Mouse (Mus musculus) hindbrain, embryonic 15.5 days (tissue): ENCODE data around the gene Sars2. TPM values are rescaled to one million over a fixed set of nuclear protein-coding genes. Genes with fewer than 3 reads are reported as not detected.

Experiments used
- ATAC-seq: fragments of 200-750 bp; cut with Nextera tagmentation; 2 replicates; pipeline ENCODE4 v1.8.0; 2017; ENCODE audit warnings: low read depth, moderate number of reproducible peaks, moderate TSS enrichment; ENCODE audit not compliant: low FRiP score
- H3K27ac ChIP-seq: fragments of 300-500 bp; sonication (generic); replicated peaks from 2 replicates; pipeline ENCODE4 v1.5.1; 2015; ENCODE audit warnings: mild to moderate bottlenecking, inconsistent platforms
- H3K27me3 ChIP-seq: fragments of 300-500 bp; sonication (generic); 2 replicates; pipeline ENCODE4 v1.6.1; 2015; ENCODE audit warnings: control low read depth, inconsistent platforms
- H3K36me3 ChIP-seq: fragments of 300-500 bp; sonication (generic); 2 replicates; pipeline ENCODE4 v1.6.1; 2015; ENCODE audit warnings: control low read depth, inconsistent platforms
- H3K4me1 ChIP-seq: fragments of 300-500 bp; sonication (generic); replicated peaks from 2 replicates; pipeline ENCODE4 v1.6.1; 2015; ENCODE audit warnings: control low read depth, inconsistent platforms
- H3K4me2 ChIP-seq: fragments of 300-500 bp; sonication (generic); 2 replicates; pipeline ENCODE4 v1.6.1; 2015; ENCODE audit warnings: moderate library complexity, mild to moderate bottlenecking, inconsistent platforms
- H3K4me3 ChIP-seq: fragments of 300-500 bp; sonication (generic); 2 replicates; pipeline ENCODE4 v1.5.1; 2015; ENCODE audit warnings: mild to moderate bottlenecking, inconsistent platforms
- H3K9ac ChIP-seq: fragments of 300-500 bp; sonication (generic); 2 replicates; pipeline ENCODE4 v1.6.1; 2015; ENCODE audit warnings: inconsistent platforms
- H3K9me3 ChIP-seq: fragments of 300-500 bp; sonication (generic); 2 replicates; pipeline ENCODE4 v1.6.1; 2016; ENCODE audit warnings: control low read depth, inconsistent platforms
- WGBS: fragments of 180-500 bp; shearing (Covaris S2); methylation state at CpG from one replicate; pipeline ENCODE4 v1.1.7; 2015; 5-methylcytosine and 5-hydroxymethylcytosine counted together
- polyA plus RNA-seq: library from polyadenylated mRNA; unstranded; fragments of >200 nt; fragmentation: Nextera tagmentation; extraction: Ambion mirVana; gene quantifications from 2 replicates; pipeline ENCODE4 v1.2.1, GENCODE M21; 2015

Gene Sars2
- polyA plus RNA-seq, 1 experiment from 2014 or later = 19.5 TPM

DNA sequence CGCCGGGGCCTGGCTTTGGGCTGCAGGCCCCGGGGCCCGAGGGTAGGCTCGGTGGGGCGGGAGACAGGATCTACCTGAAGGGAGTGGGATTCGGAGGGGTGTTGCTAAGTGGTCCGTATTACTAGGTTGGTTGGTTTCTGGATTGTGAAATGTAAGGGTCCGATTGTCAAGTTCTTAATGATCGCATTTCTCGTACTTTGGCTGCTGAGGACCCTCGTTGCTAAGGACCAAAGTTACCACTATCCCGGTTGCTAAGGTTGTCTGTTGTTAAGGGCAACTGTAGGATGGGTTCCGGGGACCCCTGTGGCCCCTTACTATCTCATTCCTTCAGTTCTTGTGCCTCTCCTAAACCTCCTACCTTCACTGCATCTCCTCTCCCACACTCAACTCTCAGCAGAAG, 25.1 kb downstream of the Sars2 start:
- ATAC-seq = peak; percentile 28
- H3K9me3 ChIP-seq = no peaks in the 10 kb centered on the region
- H3K27ac ChIP-seq = no peak overlapping the region
- peaks cover under 1% of the 10 kb centered on the region; the same call in 1 of the 2 replicates for H3K36me3 ChIP-seq
- H3K9ac ChIP-seq = peak overlapping the region; percentile 61
- H3K27me3 ChIP-seq = no peaks in the 10 kb centered on the region
- H3K4me1 ChIP-seq = peaks cover 30% of the 10 kb centered on the region
- peak overlapping the region; percentile 68 for H3K4me2 ChIP-seq
- H3K4me3 ChIP-seq = peak overlapping the region; percentile 58
- WGBS = 1% methylated on average over 14 of the region's 14 CpGs

DNA sequence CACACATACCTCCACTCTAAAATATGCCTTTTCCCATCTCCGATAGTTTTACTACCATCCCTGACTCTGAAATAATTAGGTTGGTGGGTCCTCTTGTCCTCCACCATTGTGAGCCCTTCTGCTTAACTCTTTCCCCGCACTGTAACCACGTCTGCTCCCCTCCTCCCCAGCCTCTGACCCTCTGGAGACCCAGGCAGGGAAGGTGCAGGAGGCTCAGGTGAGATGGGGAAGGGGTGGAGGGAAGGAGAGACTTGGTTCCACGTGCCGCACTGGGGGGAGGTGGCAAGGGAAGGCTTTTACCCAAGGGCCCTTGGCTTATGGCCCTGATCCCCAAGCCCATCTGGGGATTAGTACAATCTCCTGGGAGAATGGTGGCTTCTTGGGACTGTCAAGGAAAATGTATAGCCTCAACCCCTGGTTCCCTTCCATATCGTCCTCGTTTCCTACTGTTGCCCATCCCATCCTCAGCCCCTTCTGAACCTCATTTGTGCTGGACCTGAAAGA, 25.7 kb downstream of the Sars2 start, which contains the start of gene Nfkbib:
Gene Nfkbib, minus strand, starts transcription at position 51 of the 504 bp plus-strand sequence.
- Histone ChIP-seq H3K9me3 (no peaks in the 10 kb centered on the region), H3K4me2 (peak within 1 kb of the TSS; percentile 68), H3K27ac (no peak within 1 kb of the TSS), H3K36me3 (no peaks in the 10 kb centered on the region), H3K4me1 (peaks cover 30% of the 10 kb centered on the region), H3K27me3 (no peaks in the 10 kb centered on the region), H3K4me3 (peak within 1 kb of the TSS; percentile 58), H3K9ac (peak within 1 kb of the TSS; percentile 64)
- ATAC-seq = no peak
- WGBS = 68% methylated on average over 7 of the region's 7 CpGs

DNA sequence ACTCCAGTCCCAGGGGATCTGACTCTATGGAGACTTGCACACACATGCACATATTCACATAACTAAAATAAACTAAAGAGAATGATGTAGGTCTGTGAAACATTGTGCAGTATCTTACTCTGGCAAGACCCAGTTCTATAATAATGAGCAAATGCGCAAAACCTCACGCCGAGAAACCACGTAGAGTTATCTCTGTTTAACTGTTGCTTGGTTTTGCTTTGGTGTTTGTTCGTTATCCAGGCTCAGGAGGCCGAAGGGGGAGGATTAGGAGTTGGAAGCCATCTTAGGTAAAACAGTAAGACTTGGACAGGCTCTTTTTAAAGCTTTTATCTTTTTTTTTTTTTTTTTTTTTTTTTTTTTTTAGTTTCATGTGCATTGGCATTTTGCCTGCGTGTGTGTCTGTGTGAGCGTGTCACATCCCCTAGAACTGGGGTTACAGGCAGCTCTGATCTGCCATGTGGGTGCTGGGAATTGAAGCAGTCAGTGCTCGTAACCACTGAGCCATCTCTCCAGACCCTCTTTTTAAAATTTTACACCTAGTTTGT, 27.7 kb downstream of the Sars2 start:
- WGBS = 92% methylated on average over 9 of the region's 9 CpGs
- H3K4me2 ChIP-seq = no peak overlapping the region
- no peak for ATAC-seq
- no peaks in the 10 kb centered on the region for H3K27me3 ChIP-seq
- no peak overlapping the region for H3K4me3 ChIP-seq
- no peaks in the 10 kb centered on the region for H3K36me3 ChIP-seq
- H3K9me3 ChIP-seq = no peaks in the 10 kb centered on the region
- H3K27ac ChIP-seq = no peak overlapping the region
- H3K4me1 ChIP-seq = peaks cover 35% of the 10 kb centered on the region
- H3K9ac ChIP-seq = no peak overlapping the region

DNA sequence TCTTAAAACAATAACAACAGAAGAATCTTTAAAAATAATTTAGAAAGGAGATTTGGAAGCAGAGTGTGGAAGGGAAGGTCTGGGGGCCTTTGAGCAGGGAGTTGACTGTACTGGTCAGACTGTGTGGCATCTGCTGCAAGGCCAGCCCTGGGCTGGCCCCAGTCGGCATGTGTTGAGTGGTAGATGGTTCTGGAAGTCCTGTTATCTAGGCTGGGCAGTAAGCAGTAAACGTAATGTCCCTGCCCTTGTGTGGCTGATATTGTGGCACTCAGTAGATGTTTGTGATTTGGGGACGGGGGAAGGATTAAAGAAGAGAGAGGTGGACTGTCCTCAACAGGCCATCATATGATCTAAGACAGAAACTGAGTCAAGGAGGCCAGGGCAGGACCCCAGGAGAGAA, 28.5 kb downstream of the Sars2 start:
- H3K27me3 ChIP-seq = no peaks in the 10 kb centered on the region
- no peak overlapping the region for H3K27ac ChIP-seq
- H3K9ac ChIP-seq = no peak overlapping the region
- no peak for ATAC-seq
- peaks cover 28% of the 10 kb centered on the region for H3K4me1 ChIP-seq
- no peak overlapping the region for H3K4me3 ChIP-seq
- no peak overlapping the region for H3K4me2 ChIP-seq
- no peaks in the 10 kb centered on the region; the same call in 1 of the 2 replicates for H3K36me3 ChIP-seq
- 98% methylated on average over 3 of the region's 3 CpGs for WGBS
- no peaks in the 10 kb centered on the region for H3K9me3 ChIP-seq

DNA sequence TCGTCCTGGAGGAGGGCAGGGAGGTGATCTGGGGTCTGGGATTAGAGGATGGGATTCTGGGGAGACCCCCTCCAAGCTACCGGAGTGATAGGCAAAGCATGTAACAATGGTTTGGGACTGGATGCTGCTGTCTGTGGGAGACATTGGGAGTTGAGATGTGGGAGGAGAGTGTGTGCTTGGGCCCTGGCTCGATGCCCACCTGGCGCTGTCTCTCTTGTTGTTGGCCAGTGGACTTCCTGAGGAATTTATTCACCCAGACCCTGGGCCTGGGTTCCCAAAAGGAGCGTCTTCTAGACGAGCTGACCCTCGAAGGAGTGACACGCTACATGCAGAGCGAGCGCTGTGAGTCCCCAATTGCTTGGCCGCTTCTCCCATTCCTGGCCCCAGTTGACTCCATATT, 30.1 kb downstream of the Sars2 start:
- H3K9me3 ChIP-seq = no peaks in the 10 kb centered on the region
- 87% methylated on average over 11 of the region's 11 CpGs for WGBS

DNA sequence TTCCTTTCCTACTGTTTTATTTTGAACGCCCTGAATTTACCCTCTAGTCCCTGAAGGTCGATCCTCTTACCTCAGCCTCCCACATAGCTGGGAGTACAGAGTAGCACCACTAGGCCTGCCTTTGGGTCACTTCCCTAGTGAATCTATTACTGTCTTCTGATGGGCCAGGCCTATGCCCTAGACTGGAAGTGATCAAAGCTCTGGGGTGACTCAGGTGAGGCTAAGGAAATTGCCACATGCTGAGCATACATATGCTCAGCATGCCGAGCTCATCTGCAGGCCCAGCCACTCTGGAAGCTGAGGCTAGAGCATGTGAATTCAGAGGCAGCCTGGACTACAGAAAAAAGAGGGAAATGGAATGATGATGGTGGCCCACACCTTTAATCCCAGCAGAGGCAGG, 31.4 kb downstream of the Sars2 start:
- H3K9ac ChIP-seq = no peak overlapping the region
- H3K27me3 ChIP-seq = no peaks in the 10 kb centered on the region
- no peak overlapping the region for H3K4me3 ChIP-seq
- no peaks in the 10 kb centered on the region for H3K9me3 ChIP-seq
- no peak overlapping the region for H3K27ac ChIP-seq
- 82% methylated on average over 3 of the region's 3 CpGs for WGBS
- peaks cover 6% of the 10 kb centered on the region for H3K36me3 ChIP-seq
- no peak for ATAC-seq
- H3K4me2 ChIP-seq = no peak overlapping the region
- H3K4me1 ChIP-seq = 0 out of 2 replicates have a peak, but pooled peaks cover 9% of the 10 kb centered on the region

More for the DNA sequence above, 30.1 kb downstream of the Sars2 start:
- peaks cover 21% of the 10 kb centered on the region for H3K4me1 ChIP-seq
- no peaks in the 10 kb centered on the region for H3K27me3 ChIP-seq
- H3K4me2 ChIP-seq = no peak overlapping the region
- H3K9ac ChIP-seq = no peak overlapping the region
- no peak overlapping the region for H3K27ac ChIP-seq
- ATAC-seq = no peak
- H3K4me3 ChIP-seq = no peak overlapping the region
- peaks cover 1% of the 10 kb centered on the region for H3K36me3 ChIP-seq

DNA sequence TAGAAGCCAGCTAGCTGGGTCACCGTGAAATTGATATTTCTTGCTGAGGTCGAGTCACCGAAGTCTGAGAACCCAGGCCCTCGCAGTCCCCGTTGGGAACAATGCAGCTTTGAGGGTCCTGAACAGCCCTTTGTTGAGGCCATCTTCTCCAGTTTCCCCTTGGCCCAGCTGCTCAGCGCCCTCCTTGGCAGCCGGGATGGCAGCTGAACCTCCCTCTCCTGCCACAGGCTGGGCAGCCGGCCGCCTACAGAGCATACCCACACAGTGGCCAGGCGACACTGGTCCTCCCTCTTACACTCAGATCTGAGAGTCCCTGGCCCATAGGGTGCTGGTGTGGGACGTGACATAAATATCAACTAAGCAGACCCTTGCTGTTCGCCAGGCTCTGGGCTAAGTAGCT, 32.4 kb downstream of the Sars2 start:
- no peaks in the 10 kb centered on the region for H3K9me3 ChIP-seq
- H3K36me3 ChIP-seq = peaks cover 6% of the 10 kb centered on the region
- ATAC-seq = peak; percentile 69
- no peak overlapping the region for H3K9ac ChIP-seq
- peak overlapping the region; percentile 42; the same call in 1 of the 2 replicates for H3K27ac ChIP-seq
- H3K27me3 ChIP-seq = no peaks in the 10 kb centered on the region
- H3K4me3 ChIP-seq = no peak overlapping the region
- H3K4me1 ChIP-seq = 0 out of 2 replicates have a peak, but pooled peaks cover 6% of the 10 kb centered on the region
- no peak overlapping the region for H3K4me2 ChIP-seq
- WGBS = 34% methylated on average over 12 of the region's 12 CpGs

DNA sequence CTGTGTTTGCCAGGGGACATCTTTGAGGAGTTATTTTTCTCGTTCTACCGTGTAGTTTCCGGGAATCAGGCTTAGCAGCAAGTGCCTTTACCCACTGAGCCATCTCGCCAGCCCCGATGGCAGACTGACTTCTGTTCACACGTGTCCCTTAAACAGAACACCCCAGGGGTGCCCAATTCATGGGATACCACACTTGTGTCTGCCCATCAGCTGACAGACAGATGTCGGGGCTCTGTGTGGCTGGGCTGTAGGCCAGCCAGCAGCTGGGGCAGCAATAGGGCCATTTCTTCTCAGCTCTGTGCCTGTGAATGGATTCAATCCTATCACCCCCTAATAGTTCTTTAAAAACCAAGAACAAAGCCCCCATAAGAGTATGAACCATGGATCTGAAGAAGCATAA, 33.3 kb downstream of the Sars2 start:
- 72% methylated on average over 7 of the region's 7 CpGs for WGBS
- H3K4me3 ChIP-seq = no peak overlapping the region
- H3K4me1 ChIP-seq = peaks cover 7% of the 10 kb centered on the region; the same call in 1 of the 2 replicates
- no peak for ATAC-seq
- H3K36me3 ChIP-seq = peaks cover 6% of the 10 kb centered on the region
- no peak overlapping the region for H3K27ac ChIP-seq
- no peaks in the 10 kb centered on the region for H3K27me3 ChIP-seq
- no peak overlapping the region for H3K4me2 ChIP-seq
- H3K9me3 ChIP-seq = no peaks in the 10 kb centered on the region
- H3K9ac ChIP-seq = no peak overlapping the region

DNA sequence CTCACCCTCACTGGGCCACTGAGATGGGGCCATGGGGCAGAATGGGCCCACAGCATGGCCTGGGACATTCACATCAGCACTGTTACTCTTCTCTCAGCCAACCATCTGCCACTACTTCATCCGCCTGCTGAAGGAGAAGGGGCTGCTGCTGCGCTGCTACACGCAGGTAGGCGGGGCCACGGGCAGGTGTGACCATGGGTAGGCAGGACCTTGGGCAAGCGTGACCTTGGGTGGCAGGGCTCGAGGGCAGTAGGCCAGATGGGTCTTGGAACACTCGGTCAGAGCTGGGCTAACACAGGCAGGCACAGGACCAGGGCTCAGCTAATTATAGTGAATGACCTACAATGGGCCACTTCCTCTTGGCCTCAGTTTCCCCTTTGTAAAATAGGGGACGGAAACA, 37.0 kb downstream of the Sars2 start:
- H3K9ac ChIP-seq = no peak overlapping the region
- H3K4me3 ChIP-seq = no peak overlapping the region
- H3K27ac ChIP-seq = no peak overlapping the region
- peaks cover 8% of the 10 kb centered on the region for H3K36me3 ChIP-seq
- WGBS = 86% methylated on average over 9 of the region's 9 CpGs
- ATAC-seq = no peak
- H3K4me2 ChIP-seq = no peak overlapping the region
- H3K4me1 ChIP-seq = peaks cover 10% of the 10 kb centered on the region; the same call in 1 of the 2 replicates
- H3K27me3 ChIP-seq = no peaks in the 10 kb centered on the region
- no peaks in the 10 kb centered on the region for H3K9me3 ChIP-seq

DNA sequence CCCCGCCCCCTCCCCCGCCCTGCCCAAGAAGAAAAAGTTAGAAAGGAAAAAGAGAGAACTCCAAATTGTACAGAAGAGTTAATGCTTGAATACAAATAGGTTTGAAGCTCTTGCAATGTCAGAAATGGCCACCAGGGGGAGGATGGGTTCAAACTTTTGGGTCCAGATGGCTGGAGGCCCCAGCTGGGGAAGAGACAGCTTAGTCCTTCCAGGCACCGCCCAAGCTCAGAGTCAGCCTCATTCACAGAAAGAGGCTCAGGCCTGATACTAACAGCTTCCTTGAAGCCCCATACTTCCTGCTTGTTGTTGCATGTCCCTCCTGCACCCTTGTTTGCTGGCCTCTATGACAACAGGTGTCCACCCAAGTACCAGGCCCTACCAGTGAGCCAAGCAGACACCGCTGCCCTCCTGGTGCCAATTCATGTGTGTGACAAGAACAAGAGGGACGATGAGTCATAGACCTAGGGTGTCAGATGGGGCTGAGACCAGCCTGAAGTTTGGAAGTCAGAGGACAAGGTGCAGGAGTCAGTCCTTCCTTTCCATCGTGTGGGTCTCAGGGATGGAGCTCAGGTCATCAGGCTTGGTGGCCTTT, 38.4 kb downstream of the Sars2 start:
- 41% methylated on average over 6 of the region's 6 CpGs for WGBS
- no peak overlapping the region for H3K9ac ChIP-seq
- no peaks in the 10 kb centered on the region for H3K27me3 ChIP-seq
- ATAC-seq = peak; percentile 17; the same call in 1 of the 2 replicates
- no peaks in the 10 kb centered on the region for H3K9me3 ChIP-seq
- no peak overlapping the region for H3K4me3 ChIP-seq
- H3K4me1 ChIP-seq = peaks cover 4% of the 10 kb centered on the region; the same call in 1 of the 2 replicates
- no peak overlapping the region for H3K4me2 ChIP-seq
- H3K36me3 ChIP-seq = peaks cover 8% of the 10 kb centered on the region
- H3K27ac ChIP-seq = no peak overlapping the region

DNA sequence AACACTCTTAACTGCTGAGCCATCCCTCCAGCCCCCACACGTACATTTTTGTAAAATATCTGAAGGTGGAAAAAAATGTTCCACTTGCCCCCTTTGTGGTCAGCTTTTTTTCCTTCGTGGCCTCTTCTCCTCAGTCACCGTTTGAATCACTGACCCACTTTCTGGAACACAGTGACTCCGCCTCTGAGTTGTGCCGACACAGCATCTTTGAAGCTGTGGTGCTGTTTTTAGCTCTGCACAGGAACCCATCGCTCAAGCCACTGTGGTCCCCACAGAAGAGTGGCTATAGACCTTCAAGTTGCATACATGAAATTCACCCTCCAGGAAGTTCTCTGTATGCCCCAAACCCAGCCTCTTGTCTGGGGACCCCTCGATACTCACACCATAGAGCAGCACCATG, 39.1 kb downstream of the Sars2 start:
- Histone ChIP-seq H3K4me3 (no peak overlapping the region), H3K27ac (no peak overlapping the region), H3K27me3 (no peaks in the 10 kb centered on the region), H3K9me3 (no peaks in the 10 kb centered on the region), H3K36me3 (peaks cover 11% of the 10 kb centered on the region; the same call in 1 of the 2 replicates), H3K9ac (no peak overlapping the region), H3K4me1 (peaks cover 4% of the 10 kb centered on the region; the same call in 1 of the 2 replicates), H3K4me2 (no peak overlapping the region)
- ATAC-seq = no peak
- WGBS = 83% methylated on average over 7 of the region's 7 CpGs

DNA sequence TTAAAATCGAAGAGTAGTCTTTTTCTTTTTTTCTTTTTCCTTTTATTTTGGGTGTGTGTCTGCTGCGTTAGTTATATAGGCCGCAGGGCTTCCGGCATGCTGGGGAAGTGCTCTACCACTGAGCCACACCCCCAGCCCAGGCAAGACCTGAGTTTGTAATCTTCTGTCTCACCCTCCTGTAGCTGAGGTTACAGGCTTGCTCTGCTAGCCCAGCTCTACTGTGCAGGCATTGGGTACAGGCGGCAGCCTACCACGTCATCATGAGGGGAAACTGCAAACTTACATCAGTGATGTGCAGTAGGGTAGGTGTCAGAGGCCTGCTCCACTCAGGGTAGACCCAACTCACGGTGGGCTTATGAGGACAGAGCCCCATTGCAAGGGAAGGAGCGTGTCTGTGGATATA, 39.5 kb downstream of the Sars2 start:
- Histone ChIP-seq H3K4me2 (no peak overlapping the region), H3K27ac (no peak overlapping the region), H3K36me3 (peaks cover 14% of the 10 kb centered on the region; the same call in 1 of the 2 replicates), H3K4me3 (no peak overlapping the region), H3K9ac (no peak overlapping the region), H3K9me3 (no peaks in the 10 kb centered on the region), H3K27me3 (no peaks in the 10 kb centered on the region), H3K4me1 (peaks cover 4% of the 10 kb centered on the region; the same call in 1 of the 2 replicates)
- 94% methylated on average over 8 of the region's 8 CpGs for WGBS
- ATAC-seq = no peak
